Mouse (Mus musculus) thymus, adult 2 months (tissue): ENCODE measurements around the gene Cav3.

Experiments
- CTCF ChIP-seq: fragments of 200-500 bp; IDR thresholded peaks from 2 replicates; pipeline ENCODE4 v1.5.1; 2012; ENCODE audit warnings: mild to moderate bottlenecking, control low read depth, low read length, moderate library complexity, borderline replicate concordance; ENCODE audit not compliant: control insufficient read depth, poor library complexity, insufficient read depth; ENCODE audit errors: extremely low read depth
- POLR2A ChIP-seq: fragments of 200-500 bp; IDR thresholded peaks from 2 replicates; pipeline ENCODE4 v1.6.1; 2012; ENCODE audit warnings: mild to moderate bottlenecking, low read length, control low read depth, moderate library complexity; ENCODE audit not compliant: control insufficient read depth, poor library complexity, insufficient read depth; ENCODE audit errors: extremely low read depth

GRCm38 (mm10) chr6:112461459-112461858 lies 2.2 kb downstream of the Cav3 start:
- TF ChIP-seq CTCF: no peak
- TF ChIP-seq POLR2A: no peak
